Mouse (Mus musculus) heart, adult 2 months (tissue): ENCODE data around the gene Gm45261. TPM values are rescaled to one million over a fixed set of nuclear protein-coding genes. Genes with fewer than 3 reads are reported as not detected.
A peak's percentile ranks its signal among the peaks of the same experiment; 100 is the strongest.

Experiments
- DNase-seq, 2 experiments: peaks; one replicate each; pipeline ENCODE4 v3.0.0; 2021
- H3K27ac ChIP-seq: fragments of 200-600 bp; 2 replicates; pipeline ENCODE4 v1.8.1; 2022
- H3K27me3 ChIP-seq: fragments of 200-500 bp; 2 replicates; pipeline ENCODE4 v1.6.1; 2012; ENCODE audit warnings: mild to moderate bottlenecking, low read length, inconsistent platforms, mixed read lengths; ENCODE audit not compliant: control insufficient read depth, insufficient read depth
- H3K36me3 ChIP-seq: fragments of 200-500 bp; 2 replicates; pipeline ENCODE4 v1.6.1; 2012; ENCODE audit warnings: low read length, inconsistent platforms; ENCODE audit not compliant: control insufficient read depth, insufficient read depth
- H3K4me1 ChIP-seq: fragments of 200-500 bp; 2 replicates; pipeline ENCODE4 v1.6.1; 2011; ENCODE audit warnings: low read length; ENCODE audit not compliant: control insufficient read depth, insufficient read depth
- H3K4me3 ChIP-seq: fragments of 200-600 bp; 2 replicates; pipeline ENCODE4 v1.8.1; 2022
- H3K79me2 ChIP-seq: fragments of 200-500 bp; replicated peaks from 2 replicates; pipeline ENCODE4 v1.6.1; 2012; ENCODE audit warnings: mild to moderate bottlenecking, inconsistent platforms, low read length, moderate library complexity, mixed read lengths; ENCODE audit not compliant: control insufficient read depth, insufficient read depth
- H3K9ac ChIP-seq: fragments of 200-500 bp; 2 replicates; pipeline ENCODE4 v1.6.1; 2012; ENCODE audit warnings: low read depth, mild to moderate bottlenecking, control low read depth, inconsistent platforms, low read length, mixed read lengths
- CTCF ChIP-seq: fragments of 200-600 bp; IDR thresholded peaks from 2 replicates; pipeline ENCODE4 v1.8.1; 2022; ENCODE audit warnings: antibody characterized with exemption, mild to moderate bottlenecking, moderate library complexity
- EP300 ChIP-seq: fragments of 200-500 bp; IDR thresholded peaks from 2 replicates; pipeline ENCODE4 v1.6.1; 2011; ENCODE audit warnings: low read depth, low read length, control low read depth; ENCODE audit not compliant: insufficient read depth
- POLR2A ChIP-seq: fragments of 200-500 bp; IDR thresholded peaks from 2 replicates; pipeline ENCODE4 v1.6.1; 2011; ENCODE audit warnings: mild to moderate bottlenecking, low read depth, low read length, control low read depth; ENCODE audit not compliant: insufficient read depth
- WGBS: fragments of 180-500 bp; shearing (Covaris S2); methylation state at CpG from one replicate; pipeline ENCODE4 v1.1.7; 2018; 5-methylcytosine and 5-hydroxymethylcytosine counted together
- intact Hi-C: fragments of 180-260 bp; cut with DNase I; formaldehyde crosslinking; loops from one replicate; pipeline ENCODE4 v1.15.1; 2025
- long read RNA-seq: library from polyadenylated mRNA; stranded (forward); transcript quantifications from one replicate; pipeline ENCODE4 v2.0.0, GENCODE M21; 2021
- polyA plus RNA-seq: library from polyadenylated mRNA; depleted of rRNA; stranded (reverse); fragments of >200 nt; gene quantifications from 2 replicates; pipeline ENCODE4 v1.2.3, GENCODE M21; 2012; rRNA removed
- total RNA-seq, 2 experiments: library from RNA; stranded (reverse); gene quantifications; 2 replicates each; pipeline ENCODE4 v1.2.3; 2021

The Gm45261 gene
- total RNA-seq = not detected
- not detected in 2 replicates for polyA plus RNA-seq
- long read RNA-seq = 0 reads

DNA sequence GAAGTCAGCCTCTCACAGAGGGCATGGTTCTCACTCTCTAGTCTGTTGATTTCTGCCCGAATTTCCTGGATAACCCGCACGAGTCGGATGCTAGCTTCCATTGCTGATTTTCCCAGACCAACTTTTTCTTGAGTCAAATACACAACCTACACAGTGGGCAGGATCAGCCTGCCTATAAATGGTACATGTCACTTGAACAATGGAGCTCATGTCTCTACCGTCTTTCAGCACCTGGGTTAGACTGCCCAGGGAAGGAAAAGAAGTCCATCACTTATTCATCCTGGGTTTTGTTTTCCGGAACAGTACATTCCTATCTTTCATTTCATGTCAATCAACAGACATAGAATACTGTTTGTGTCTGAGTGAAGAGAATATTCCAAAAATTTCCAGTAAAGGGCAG lies at the start of gene Gm45261:
Gene Gm45261, minus strand, starts transcription at position 101 of the 400 bp plus-strand sequence.
- Histone ChIP-seq H3K27me3 (no peaks in the 10 kb centered on the region), H3K9ac (no peak within 1 kb of the TSS), H3K4me1 (no peaks in the 10 kb centered on the region), H3K79me2 (no peaks in the 10 kb centered on the region), H3K4me3 (no peak within 1 kb of the TSS), H3K27ac (no peak within 1 kb of the TSS), H3K36me3 (no peaks in the 10 kb centered on the region)
- DNase-seq = no peak
- TF ChIP-seq EP300 (no peak), POLR2A (no peak), CTCF (no peak)
- whole genome bisulfite sequencing = 81% methylated on average over 6 of the region's 6 CpGs
- intact Hi-C loops = no loop called here

DNA sequence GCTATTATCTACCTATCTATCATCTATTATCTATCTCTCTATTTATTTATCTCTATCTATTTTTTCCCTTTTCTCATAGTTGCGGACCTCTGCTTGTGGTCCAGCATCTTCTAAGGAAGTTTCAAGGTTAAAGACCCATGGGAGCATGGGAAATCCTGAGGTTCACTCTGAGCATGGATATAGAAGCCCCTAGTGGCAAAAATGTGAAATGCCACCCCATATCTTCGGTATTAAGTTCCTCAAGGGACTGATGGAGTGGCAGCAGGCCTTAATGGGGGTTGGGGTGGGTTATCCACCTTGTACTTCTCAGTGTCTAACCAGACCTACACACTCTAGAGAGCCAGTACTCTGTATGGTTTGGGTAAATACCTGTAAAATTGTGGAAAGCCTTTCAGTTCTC lies 43.5 kb upstream of the Gm45261 start:
- 76% methylated on average over 2 of the region's 2 CpGs for WGBS
- no peak for DNase-seq
- Histone ChIP-seq H3K27me3 (no peaks in the 10 kb centered on the region), H3K4me3 (no peak overlapping the region), H3K27ac (no peak overlapping the region), H3K9ac (no peak overlapping the region), H3K4me1 (no peaks in the 10 kb centered on the region), H3K79me2 (no peaks in the 10 kb centered on the region), H3K36me3 (no peaks in the 10 kb centered on the region)
- intact Hi-C loops = no loop called here
- no peak for TF ChIP-seq POLR2A
- TF ChIP-seq CTCF = peak; percentile 60

DNA sequence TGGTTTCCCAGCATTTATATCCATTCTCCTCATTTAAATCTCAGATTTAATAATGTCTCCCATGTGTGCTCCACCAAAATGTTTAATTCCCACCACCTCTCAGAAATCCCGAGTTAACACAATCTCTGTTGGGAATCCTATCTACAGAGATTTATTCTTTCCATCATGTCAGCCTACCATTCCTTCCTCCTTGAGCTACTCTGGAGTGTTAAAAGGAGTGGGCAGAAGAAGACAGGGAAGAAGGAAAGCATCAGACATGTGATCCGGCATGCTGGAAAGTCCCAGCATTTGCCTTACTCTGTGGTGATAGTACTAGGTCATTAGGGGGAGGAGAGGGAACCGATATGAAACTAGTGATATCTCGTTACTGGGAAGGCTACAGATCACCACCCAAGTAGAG lies 42.8 kb upstream of the Gm45261 start:
- Histone ChIP-seq H3K4me3 (no peak overlapping the region), H3K9ac (no peak overlapping the region), H3K27ac (no peak overlapping the region), H3K4me1 (no peaks in the 10 kb centered on the region), H3K27me3 (no peaks in the 10 kb centered on the region), H3K36me3 (no peaks in the 10 kb centered on the region), H3K79me2 (no peaks in the 10 kb centered on the region)
- WGBS = 70% methylated on average over 4 of the region's 4 CpGs
- intact Hi-C loops = no loop called here
- TF ChIP-seq POLR2A (no peak), EP300 (no peak), CTCF (no peak)
- no peak for DNase-seq

DNA sequence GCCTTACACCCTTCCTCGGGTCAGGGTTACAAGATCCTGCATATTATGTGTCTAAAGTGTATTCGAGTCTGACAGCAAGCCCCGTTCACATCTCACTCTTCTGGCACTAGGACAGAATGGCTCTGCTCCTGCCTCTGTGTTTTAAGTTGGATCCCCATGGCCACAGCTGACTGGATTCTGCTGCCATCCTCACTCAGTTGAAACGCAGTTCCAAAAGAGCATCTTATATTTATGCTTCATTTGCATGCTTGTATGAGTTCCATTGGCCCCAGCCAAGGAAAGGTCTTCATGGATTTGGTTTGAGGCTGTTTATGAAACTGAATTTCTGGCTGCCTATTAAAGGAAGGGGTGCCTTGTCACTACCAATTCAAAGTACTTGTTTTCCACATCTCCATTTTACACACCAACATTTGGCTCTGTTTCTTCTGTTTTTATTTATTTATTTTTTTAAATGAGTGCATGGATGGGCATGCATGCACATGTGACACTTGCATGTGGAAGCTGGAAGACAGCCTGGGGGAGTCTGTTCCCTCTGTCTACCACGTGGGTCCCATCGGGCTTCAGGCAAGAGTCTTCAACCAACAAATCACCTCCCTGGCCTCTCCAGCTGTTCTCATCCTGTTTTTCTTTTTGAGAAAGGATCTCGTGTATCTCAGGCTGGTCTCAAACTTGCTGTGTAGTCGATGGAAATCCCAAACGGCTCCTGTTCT lies 41.4 kb upstream of the Gm45261 start:
- intact Hi-C loops = no loop called here
- H3K36me3 ChIP-seq = no peaks in the 10 kb centered on the region
- no peaks in the 10 kb centered on the region for H3K27me3 ChIP-seq
- H3K4me1 ChIP-seq = no peaks in the 10 kb centered on the region
- TF ChIP-seq EP300 (no peak), CTCF (no peak), POLR2A (no peak)
- DNase-seq = no peak
- H3K27ac ChIP-seq = no peak overlapping the region
- WGBS = 81% methylated on average over 9 of the region's 9 CpGs
- no peak overlapping the region for H3K4me3 ChIP-seq
- no peak overlapping the region for H3K9ac ChIP-seq
- no peaks in the 10 kb centered on the region for H3K79me2 ChIP-seq

DNA sequence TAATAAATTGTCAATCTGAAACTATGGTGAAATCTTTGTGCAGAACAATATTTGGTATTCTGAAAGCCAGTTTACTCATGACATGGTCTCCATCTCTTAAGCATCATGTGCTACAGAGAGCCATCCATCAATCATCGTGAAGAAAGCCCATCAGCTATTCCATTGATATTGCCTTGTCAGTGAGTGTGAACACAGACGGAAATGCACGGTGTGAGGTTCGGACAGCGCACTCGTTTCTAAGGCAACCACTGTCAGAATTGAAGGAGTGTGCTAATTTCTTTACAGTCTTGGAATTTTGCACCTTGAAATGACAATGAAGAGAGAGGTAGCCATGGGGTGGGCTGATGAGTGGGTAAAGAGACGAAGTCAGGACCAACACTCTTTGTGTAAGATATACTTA lies 38.0 kb upstream of the Gm45261 start:
- H3K79me2 ChIP-seq = no peaks in the 10 kb centered on the region
- no peak overlapping the region for H3K9ac ChIP-seq
- TF ChIP-seq POLR2A (no peak), EP300 (no peak), CTCF (no peak)
- no peak overlapping the region for H3K4me3 ChIP-seq
- intact Hi-C loops = no loop called here
- no peaks in the 10 kb centered on the region for H3K4me1 ChIP-seq
- WGBS = 82% methylated on average over 7 of the region's 7 CpGs
- H3K36me3 ChIP-seq = no peaks in the 10 kb centered on the region
- H3K27ac ChIP-seq = no peak overlapping the region
- H3K27me3 ChIP-seq = no peaks in the 10 kb centered on the region
- DNase-seq = no peak

DNA sequence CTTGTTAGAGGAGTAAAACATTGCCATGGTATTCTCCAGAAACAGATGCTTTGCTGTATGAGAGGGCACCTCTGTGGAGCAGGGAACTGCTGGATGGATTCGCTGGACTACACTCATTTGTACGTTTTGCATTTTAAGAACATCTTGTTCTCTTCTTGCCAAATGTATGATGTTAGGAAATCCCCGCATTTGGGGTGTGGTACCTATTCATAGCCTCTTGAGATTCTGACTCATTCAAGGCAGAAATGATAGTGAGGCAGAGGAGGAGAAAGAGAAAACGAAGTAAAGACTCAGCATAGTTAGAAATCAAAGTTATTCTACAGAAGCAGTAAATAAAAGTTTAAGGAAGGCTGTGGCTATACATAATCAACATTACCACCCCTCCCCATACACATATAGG lies 35.1 kb upstream of the Gm45261 start:
- no peak for TF ChIP-seq EP300
- TF ChIP-seq CTCF = no peak
- TF ChIP-seq POLR2A = no peak
- Histone ChIP-seq H3K36me3 (no peaks in the 10 kb centered on the region), H3K27ac (no peak overlapping the region), H3K79me2 (no peaks in the 10 kb centered on the region), H3K27me3 (no peaks in the 10 kb centered on the region), H3K9ac (no peak overlapping the region), H3K4me3 (no peak overlapping the region), H3K4me1 (no peaks in the 10 kb centered on the region)
- WGBS = 65% methylated on average over 4 of the region's 4 CpGs
- no peak for DNase-seq
- intact Hi-C loops = no loop called here
